Mouse (Mus musculus) neural tube, embryonic 11.5 days (tissue): ENCODE results near the gene Epas1. TPM values are rescaled to one million over a fixed set of nuclear protein-coding genes. Genes with fewer than 3 reads are reported as not detected.
A peak's percentile ranks its signal among the peaks of the same experiment; 100 is the strongest.

Experiments used
- ATAC-seq: fragments of 200-750 bp; cut with Nextera tagmentation; 2 replicates; pipeline ENCODE4 v1.8.0; 2017; ENCODE audit warnings: moderate number of reproducible peaks, mild to moderate bottlenecking, moderate TSS enrichment, moderate library complexity; ENCODE audit not compliant: insufficient read depth, low FRiP score, low TSS enrichment
- DNase-seq: peaks from one replicate; pipeline ENCODE4 v3.0.0-alpha.2; 2015; ENCODE audit warnings: low spot score
- H3K27ac ChIP-seq: fragments of 300-500 bp; sonication (generic); 2 replicates; pipeline ENCODE4 v1.5.1; 2014; ENCODE audit warnings: low read depth, mild to moderate bottlenecking, low read length
- H3K27me3 ChIP-seq: fragments of 300-500 bp; sonication (generic); 2 replicates; pipeline ENCODE4 v1.6.1; 2014; ENCODE audit warnings: mild to moderate bottlenecking, low read length, mixed read lengths; ENCODE audit not compliant: control insufficient read depth, insufficient read depth
- H3K36me3 ChIP-seq: fragments of 300-500 bp; sonication (generic); 2 replicates; pipeline ENCODE4 v1.6.1; 2014; ENCODE audit warnings: mild to moderate bottlenecking, low read length, moderate library complexity, mixed read lengths; ENCODE audit not compliant: control insufficient read depth, insufficient read depth
- H3K4me1 ChIP-seq: fragments of 300-500 bp; sonication (generic); 2 replicates; pipeline ENCODE4 v1.6.1; 2014; ENCODE audit warnings: low read length, mixed read lengths; ENCODE audit not compliant: control insufficient read depth, insufficient read depth
- H3K4me2 ChIP-seq: fragments of 300-500 bp; sonication (generic); 2 replicates; pipeline ENCODE4 v1.6.1; 2014; ENCODE audit warnings: low read depth, mild to moderate bottlenecking, moderate library complexity
- H3K4me3 ChIP-seq: fragments of 300-500 bp; sonication (generic); 2 replicates; pipeline ENCODE4 v1.5.1; 2014; ENCODE audit warnings: low read depth, low read length
- H3K9ac ChIP-seq: fragments of 300-500 bp; sonication (generic); 2 replicates; pipeline ENCODE4 v1.6.1; 2014; ENCODE audit warnings: mild to moderate bottlenecking, low read length
- H3K9me3 ChIP-seq: fragments of 300-500 bp; sonication (generic); 2 replicates; pipeline ENCODE4 v1.6.1; 2016; ENCODE audit warnings: low read length; ENCODE audit not compliant: control insufficient read depth
- WGBS: fragments of 180-500 bp; shearing (Covaris S2); extraction: QIAGEN DNeasy Blood & Tissue Kit; methylation state at CpG from one replicate; pipeline ENCODE4 v1.1.7; 2014; 5-methylcytosine and 5-hydroxymethylcytosine counted together
- polyA plus RNA-seq: library from polyadenylated mRNA; unstranded; fragments of >200 nt; fragmentation: Nextera tagmentation; extraction: Ambion mirVana; gene quantifications from 2 replicates; pipeline ENCODE4 v1.2.1, GENCODE M21; 2014

The Epas1 gene
- 8.7 and 9.5 TPM in 2 replicates for polyA plus RNA-seq

DNA sequence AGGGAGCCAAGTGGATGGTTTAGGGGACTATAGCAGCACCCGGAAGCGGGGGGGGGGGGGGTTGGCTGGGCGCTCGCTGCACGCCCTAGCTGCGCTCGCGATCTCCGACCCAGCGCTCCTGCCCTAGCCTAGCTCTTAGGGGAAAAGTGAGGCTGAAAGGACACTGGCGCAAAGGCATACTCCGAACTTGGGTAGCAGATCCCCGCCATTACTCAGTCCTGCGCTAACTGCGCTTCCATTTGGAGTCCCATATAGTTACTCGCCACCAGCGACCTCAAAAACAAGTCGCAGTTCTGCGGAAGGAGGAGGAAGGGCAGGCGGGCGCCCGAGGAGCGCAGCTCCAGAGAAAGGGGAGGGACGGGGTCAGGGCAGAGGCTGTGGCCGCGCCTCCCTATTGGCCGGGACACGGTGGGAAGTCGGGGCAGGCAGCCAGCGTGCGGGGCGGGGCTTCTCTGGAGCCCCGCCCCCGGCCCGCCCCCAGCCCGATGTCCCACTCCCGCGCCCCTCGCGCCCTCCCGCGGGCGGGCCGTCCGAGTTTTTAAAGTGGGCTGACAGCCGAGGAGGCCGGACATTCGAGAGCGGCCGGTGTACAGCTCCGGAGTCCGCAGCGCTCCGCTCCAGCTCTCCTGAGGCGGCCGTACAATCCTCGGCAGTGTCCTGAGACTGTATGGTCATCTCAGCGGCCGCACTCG, at the start of gene Epas1:
Gene Epas1 (plus strand): TSS at position 571 of the 692 bp plus-strand sequence.
- Histone ChIP-seq H3K9ac (peak within 1 kb of the TSS; percentile 26), H3K4me2 (peak within 1 kb of the TSS; percentile 66), H3K4me3 (peak within 1 kb of the TSS; percentile 35), H3K9me3 (no peaks in the 10 kb centered on the region), H3K27ac (no peak within 1 kb of the TSS), H3K36me3 (no peaks in the 10 kb centered on the region), H3K4me1 (no peaks in the 10 kb centered on the region), H3K27me3 (peaks cover 39% of the 10 kb centered on the region)
- 2% methylated on average over 43 of the region's 60 CpGs for WGBS
- peak; percentile 87 for DNase-seq
- ATAC-seq, result peak; percentile 97

DNA sequence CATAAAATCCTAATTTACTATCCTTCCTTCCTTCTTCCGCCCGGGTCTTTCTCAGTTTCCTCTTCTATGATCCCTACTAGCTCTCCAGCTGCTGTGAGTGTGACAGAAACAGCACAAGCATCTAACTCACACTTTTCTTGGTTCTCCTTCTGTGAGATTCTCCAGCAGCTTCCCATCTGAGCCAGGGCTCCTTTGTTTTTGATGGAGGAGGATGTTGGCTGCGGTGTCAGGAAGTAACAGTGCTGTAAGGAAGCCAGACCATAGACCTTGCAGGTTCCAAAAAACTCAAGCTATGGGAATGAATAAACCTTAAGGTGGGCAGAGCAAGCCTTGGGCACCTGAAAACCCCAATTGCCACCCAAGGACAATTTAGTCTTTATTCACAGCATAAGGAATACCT, 48.3 kb upstream of the Epas1 start:
- WGBS, result 91% methylated on average over 3 of the region's 3 CpGs
- DNase-seq, result no peak
- H3K36me3 ChIP-seq, result no peaks in the 10 kb centered on the region
- H3K4me1 ChIP-seq, result no peaks in the 10 kb centered on the region
- H3K4me2 ChIP-seq, result no peak overlapping the region
- no peak overlapping the region for H3K4me3 ChIP-seq
- H3K27me3 ChIP-seq, result no peaks in the 10 kb centered on the region
- H3K27ac ChIP-seq, result no peak overlapping the region
- no peak for ATAC-seq
- no peak overlapping the region for H3K9ac ChIP-seq
- no peaks in the 10 kb centered on the region for H3K9me3 ChIP-seq

DNA sequence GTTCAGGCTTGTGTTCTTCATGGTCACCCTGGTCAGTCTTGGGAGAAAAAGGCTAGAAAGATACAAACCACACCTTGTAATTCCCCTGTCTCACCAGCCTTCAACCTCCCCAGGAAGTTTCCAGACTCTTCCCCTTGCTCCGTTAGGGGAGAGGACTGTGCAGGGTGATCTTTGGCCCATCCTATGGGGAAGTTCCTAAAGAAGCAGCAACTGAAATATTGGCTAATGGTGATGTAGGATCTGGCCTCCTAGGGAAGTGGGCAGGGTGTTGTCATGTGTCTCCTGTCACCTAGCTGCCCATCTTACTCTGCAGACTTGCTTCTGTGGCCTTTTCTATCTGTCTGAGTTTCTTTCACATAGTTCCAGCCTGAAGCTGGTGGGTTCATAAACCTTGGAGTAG, 47.0 kb upstream of the Epas1 start:
- H3K36me3 ChIP-seq, result no peaks in the 10 kb centered on the region
- WGBS, result 76% methylated on average over 1 of the region's 1 CpGs
- no peaks in the 10 kb centered on the region for H3K4me1 ChIP-seq
- no peaks in the 10 kb centered on the region for H3K9me3 ChIP-seq
- H3K9ac ChIP-seq, result no peak overlapping the region
- H3K27ac ChIP-seq, result no peak overlapping the region
- H3K4me3 ChIP-seq, result no peak overlapping the region
- no peaks in the 10 kb centered on the region for H3K27me3 ChIP-seq
- no peak for ATAC-seq
- no peak overlapping the region for H3K4me2 ChIP-seq
- no peak for DNase-seq

DNA sequence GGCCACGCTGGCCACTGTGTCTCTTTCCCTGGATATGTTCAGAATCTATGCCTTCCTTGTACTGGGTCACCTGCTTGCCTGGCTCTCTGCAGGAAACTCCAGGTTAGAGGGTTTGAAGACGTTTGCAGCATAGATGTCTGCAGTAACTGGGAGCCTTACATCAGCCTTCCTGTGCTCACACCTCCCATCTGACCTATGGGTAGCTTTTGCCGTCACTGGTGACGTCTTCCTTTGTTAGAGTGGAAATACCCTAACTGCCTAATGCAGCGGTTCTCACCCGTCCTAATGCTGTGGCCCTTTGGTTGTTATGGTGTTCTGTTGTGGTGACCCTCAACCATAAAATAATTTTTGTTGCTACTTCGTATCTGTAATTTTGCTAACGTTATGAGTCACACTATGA, 43.7 kb upstream of the Epas1 start:
- no peak for ATAC-seq
- Histone ChIP-seq H3K27me3 (no peaks in the 10 kb centered on the region), H3K9me3 (no peaks in the 10 kb centered on the region), H3K27ac (no peak overlapping the region), H3K4me2 (no peak overlapping the region), H3K4me3 (no peak overlapping the region), H3K4me1 (no peaks in the 10 kb centered on the region), H3K36me3 (no peaks in the 10 kb centered on the region), H3K9ac (no peak overlapping the region)
- no peak for DNase-seq
- 83% methylated on average over 8 of the region's 8 CpGs for WGBS

DNA sequence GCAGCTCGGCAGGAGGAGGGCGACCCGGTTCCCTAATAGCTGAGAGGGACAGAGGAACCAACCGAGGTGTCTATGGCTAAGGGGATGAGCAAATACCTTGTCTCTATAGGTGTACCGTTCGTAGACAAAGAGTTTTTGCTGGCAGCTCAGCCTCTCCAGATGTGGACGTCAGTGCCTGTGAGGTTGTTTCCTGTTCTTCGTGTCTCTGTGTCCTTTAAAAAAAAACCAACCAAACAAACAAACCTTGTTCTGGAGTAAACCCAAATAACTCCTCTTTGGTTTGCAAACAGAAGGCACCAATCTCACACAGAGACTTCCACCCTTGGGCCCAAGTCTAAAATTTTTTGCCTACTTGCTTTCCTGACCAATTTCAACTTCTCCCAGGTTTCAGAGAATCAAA, 43.1 kb upstream of the Epas1 start:
- 87% methylated on average over 8 of the region's 8 CpGs for WGBS
- Histone ChIP-seq H3K27me3 (no peaks in the 10 kb centered on the region), H3K9ac (no peak overlapping the region), H3K4me1 (no peaks in the 10 kb centered on the region), H3K4me2 (no peak overlapping the region), H3K9me3 (no peaks in the 10 kb centered on the region), H3K36me3 (no peaks in the 10 kb centered on the region), H3K4me3 (no peak overlapping the region), H3K27ac (no peak overlapping the region)
- ATAC-seq (no peak), DNase-seq (no peak)

DNA sequence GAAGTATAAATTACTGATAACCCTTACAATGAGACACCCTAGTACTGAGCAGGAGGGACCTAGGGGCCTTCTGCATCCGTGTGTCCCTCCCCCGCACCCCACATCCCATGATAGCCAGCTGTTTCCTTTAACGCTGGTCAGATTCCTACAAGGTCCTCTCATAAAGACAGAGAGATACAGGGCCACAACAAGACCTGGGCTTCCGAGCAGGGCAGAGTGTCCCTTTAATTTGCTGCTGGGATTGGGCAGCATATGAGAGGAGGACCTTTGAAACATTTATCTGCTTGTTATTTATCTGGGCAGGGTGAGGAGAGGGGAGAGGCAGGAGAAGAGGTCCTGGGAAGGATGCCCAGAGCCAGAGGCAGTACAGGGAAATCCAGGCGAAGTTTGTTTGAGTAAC, 41.6 kb upstream of the Epas1 start:
- Histone ChIP-seq H3K27ac (no peak overlapping the region), H3K4me3 (no peak overlapping the region), H3K36me3 (no peaks in the 10 kb centered on the region), H3K4me1 (no peaks in the 10 kb centered on the region), H3K4me2 (no peak overlapping the region), H3K9ac (no peak overlapping the region), H3K27me3 (no peaks in the 10 kb centered on the region), H3K9me3 (no peaks in the 10 kb centered on the region)
- 85% methylated on average over 5 of the region's 5 CpGs for whole genome bisulfite sequencing
- DNase-seq, result no peak
- no peak for ATAC-seq

DNA sequence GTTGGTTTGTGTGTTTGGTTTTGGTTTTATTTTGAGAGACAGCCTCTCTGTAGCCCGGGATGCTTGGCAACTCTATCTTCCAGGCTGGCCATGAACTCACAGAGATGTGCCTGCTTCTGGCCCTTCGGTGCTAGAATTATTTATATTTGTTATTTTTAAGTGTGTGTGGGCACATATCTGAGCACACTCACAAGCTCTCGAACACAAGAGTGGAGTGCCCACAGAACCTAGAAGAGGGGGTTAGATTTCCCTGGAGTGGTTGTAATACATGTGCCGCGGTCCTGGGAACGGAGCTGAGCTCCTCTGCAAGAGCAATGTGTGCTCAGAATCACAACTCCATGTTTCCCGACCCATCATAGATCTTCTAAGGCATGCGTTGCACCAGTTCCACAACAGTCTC, 40.9 kb upstream of the Epas1 start:
- Histone ChIP-seq H3K27me3 (no peaks in the 10 kb centered on the region), H3K4me3 (no peak overlapping the region), H3K9me3 (no peaks in the 10 kb centered on the region), H3K4me2 (no peak overlapping the region), H3K27ac (no peak overlapping the region), H3K9ac (no peak overlapping the region), H3K4me1 (no peaks in the 10 kb centered on the region), H3K36me3 (no peaks in the 10 kb centered on the region)
- no peak for ATAC-seq
- WGBS, result 90% methylated on average over 8 of the region's 8 CpGs
- DNase-seq, result no peak

DNA sequence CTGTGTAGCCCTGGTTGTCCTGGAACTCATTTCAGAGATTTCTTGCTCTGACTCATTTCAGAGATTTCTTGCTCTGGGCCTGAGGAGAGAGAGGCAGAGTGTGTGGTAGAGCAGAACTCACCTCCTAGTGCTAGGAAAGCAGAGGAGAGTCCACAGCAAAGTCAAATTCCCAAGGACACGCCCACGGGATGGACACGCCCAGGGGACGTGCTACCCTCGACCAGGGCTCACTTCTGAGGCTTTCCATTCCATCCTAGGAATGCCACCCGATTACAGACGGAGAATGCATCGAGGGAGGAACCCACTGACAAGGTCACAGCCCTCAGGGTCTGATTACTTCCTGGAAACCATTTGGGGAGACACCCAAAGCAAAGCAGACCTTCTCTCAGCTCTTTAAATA, 39.9 kb upstream of the Epas1 start:
- 21% methylated on average over 8 of the region's 8 CpGs for WGBS
- DNase-seq (no peak), ATAC-seq (no peak)
- Histone ChIP-seq H3K4me2 (no peak overlapping the region), H3K9me3 (no peaks in the 10 kb centered on the region), H3K4me3 (no peak overlapping the region), H3K4me1 (no peaks in the 10 kb centered on the region), H3K27me3 (no peaks in the 10 kb centered on the region), H3K27ac (no peak overlapping the region), H3K36me3 (no peaks in the 10 kb centered on the region), H3K9ac (no peak overlapping the region)

DNA sequence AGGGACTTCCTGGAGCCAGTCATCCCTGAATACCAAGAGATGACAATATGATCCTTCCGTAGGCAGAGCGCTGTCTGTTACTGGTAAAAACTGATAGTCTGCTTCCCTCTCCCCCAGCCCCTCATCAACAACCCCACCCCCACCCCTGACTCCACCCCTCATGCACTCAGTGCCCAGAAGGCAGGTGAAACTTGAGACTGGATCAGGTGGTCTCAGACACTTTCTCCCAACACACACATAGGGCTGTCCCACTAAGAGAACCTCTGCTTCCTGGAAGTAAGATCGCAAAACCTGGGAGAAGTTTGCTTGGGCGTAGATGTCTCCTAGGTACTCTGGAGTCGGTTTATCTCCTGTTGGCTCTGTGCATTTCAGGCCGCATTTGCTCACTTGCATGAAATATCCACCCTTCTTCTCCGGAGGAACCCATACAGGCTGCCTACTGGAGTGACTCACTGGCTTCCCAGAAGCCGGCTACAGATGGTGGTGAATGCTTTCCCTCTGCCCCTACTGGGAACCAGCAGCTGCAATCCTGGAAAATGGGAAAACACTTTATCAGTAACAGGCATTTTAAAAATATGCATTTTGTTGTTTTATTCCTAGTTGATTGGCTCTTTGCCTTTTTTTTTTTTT, 28.6 kb upstream of the Epas1 start:
- ATAC-seq, result no peak
- Histone ChIP-seq H3K27me3 (no peaks in the 10 kb centered on the region), H3K27ac (no peak overlapping the region), H3K4me2 (no peak overlapping the region), H3K9me3 (no peaks in the 10 kb centered on the region), H3K9ac (no peak overlapping the region), H3K4me1 (no peaks in the 10 kb centered on the region), H3K36me3 (no peaks in the 10 kb centered on the region), H3K4me3 (no peak overlapping the region)
- 69% methylated on average over 8 of the region's 8 CpGs for WGBS
- DNase-seq, result no peak
